Mouse (Mus musculus): ENCODE results near the gene Ptprm.

GRCm38 (mm10) chr17:66960557-66960956, 393.7 kb downstream of the Ptprm start:
- TF ChIP-seq CTCF (IDR thresholded peaks at IDR 0.05; ENCODE audit: low read depth): no peak
- no peak for TF ChIP-seq EP300 (IDR thresholded peaks at IDR 0.05; ENCODE audit: low read depth)

All from liver, embryonic 14.5 days (tissue).